Mouse (Mus musculus) right cerebral cortex, postnatal 25 days (tissue): ENCODE measurements around the gene Acss1.

ENCODE experiments used
- DNase-seq: peaks from one replicate; pipeline ENCODE4 v3.0.0; 2022

Acss1 gene

DNA sequence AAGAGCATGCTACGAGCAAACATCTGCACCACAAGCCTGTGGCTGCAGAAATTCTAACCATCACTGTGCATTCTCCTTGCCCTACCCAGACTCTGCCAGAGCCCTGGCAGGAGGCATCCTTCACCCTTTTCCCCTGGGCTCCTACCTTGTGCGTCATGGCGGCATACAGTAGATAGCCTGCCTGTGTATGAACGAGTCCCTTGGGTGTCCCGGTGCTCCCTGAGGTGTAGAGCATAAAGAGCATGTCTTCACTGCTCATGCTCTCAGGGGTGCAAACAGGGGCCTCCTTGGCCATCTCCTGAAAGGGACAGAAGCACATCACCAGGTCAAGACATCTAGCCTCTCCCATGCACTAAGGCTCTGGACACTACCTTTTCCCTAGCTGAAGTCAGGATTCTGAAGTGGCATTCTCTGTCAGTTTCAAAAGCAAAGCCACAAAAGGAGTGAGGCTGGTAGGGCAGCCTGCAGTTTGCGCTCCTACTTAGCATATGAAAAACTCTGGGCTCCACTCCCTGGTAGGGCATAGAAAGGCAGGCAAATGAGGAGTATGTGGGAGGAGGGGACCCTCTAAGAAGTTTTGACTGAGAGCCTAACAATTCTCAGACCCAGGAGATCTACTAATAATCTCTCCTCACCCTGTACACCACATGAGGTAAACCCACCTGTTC is 30.5 kb downstream of the Acss1 start:
- DNase-seq, result no peak

DNA sequence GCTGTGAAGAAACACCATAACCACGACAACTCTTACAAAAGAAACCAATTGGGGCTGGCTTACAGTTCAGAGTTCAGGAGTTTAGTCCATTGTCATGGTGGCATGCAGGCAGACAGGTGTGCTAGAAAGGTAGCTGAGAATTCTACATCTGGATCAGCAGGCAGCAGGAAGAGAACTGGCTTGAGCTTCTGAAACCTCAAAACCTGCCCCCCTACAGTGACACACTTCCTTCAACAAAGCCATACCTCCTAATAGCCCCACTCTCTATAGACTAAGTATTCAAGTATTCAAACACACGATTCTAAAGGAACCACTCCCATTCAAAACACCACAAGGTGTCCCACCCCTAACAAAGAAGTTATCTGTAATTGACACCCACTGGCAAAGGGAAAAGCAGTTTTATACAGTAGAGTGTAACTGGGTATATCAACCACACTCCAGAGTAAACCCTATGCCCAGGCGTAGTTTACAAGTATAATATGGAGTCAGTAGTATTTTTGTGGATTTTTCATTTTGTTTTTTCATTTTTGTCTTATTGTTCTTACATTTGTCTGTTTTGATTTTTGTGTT is 32.3 kb downstream of the Acss1 start:
- DNase-seq, result no peak

DNA sequence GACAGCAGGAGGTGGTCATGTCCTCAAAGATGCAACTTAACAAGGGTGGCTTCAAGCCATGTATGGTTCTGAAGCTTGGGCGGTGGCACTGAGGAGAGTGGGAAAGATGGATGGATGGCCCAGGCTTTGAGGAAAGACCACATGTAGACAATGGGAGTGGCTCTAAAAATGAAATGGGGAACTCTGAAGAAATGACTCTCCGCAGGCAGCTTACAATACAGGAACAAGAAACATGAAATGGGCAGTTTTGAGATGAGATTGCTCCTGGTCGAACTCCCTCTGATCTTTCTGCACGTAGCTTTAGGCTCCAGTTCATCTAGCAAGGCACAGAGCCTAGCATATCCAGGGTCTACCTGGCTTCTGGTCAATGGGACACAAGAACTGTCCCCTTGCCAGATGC is 39.0 kb downstream of the Acss1 start:
- DNase-seq, result no peak

DNA sequence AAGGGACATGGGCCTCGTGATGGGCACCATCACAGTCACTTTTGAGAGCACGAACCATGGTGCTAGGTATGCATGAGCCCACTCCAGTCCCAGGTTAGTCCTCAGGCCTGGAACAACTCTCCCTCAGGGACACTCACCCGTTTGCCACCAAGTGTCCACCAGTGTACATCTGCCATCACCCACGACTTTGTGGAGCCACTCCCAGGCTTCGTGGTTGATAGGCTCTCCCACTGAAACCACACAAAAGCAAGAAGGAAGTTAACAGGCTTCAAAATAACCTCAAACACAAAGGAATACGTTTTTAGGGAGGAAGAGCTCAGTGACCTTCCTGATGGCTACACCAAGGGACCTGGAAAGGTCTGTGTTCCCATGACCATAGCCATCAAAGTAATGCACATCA is 41.2 kb downstream of the Acss1 start:
- DNase-seq, result no peak

DNA sequence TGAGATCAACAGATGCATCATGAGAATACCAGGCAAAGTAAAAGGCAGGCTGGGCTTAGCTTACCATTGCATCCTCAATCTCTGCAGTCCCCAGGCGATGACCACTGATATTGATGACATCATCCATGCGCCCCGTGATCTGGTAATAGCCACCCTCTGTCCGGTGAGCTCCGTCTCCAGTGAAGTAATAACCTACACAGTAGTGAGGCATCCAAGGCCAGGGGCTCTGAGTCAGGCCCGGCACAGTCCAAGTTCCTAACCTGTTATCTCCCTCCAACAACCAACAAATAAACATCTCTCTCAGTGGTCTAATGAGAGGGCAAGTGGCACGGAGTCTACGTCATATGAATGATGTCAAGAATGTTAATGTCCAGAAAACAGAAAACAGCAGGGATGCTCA is 43.4 kb downstream of the Acss1 start:
- no peak for DNase-seq

DNA sequence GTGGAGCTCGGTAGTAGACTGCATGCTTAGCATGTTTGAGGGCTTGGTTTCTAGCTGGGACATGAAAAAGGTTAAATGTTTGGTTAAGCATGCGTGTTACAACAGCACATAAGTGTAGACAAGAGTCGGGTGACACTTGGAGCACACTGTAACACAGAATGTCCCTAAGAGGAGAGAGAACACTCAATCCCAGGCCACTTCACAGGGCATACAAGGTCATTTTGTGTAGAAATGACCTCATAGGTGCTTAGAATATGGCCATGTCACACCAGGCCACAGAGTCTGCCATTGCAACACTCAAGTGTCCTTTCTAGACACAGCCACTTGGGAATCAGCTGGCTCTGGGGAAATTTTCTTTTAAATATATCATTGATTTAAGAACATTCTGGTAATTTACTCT is 44.3 kb downstream of the Acss1 start:
- DNase-seq, result no peak

DNA sequence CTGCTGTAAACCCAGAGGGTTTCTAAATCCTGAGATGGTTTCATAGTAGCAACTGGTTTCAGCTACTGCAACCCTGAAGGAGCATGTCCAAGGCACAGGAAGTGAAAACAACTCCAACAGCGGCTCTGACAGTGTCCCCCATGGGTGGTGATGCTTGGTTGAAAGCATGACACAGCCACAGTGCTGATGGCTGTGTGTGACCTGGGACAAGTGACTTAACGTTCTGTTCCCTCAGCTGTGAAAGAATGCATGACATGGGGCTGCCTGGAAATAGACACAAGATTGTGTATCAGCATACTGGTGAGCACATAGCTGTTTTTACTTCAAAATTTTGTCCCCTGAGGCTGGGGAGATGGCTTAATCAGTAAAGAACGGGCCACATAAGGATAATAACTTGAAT is 46.6 kb downstream of the Acss1 start:
- DNase-seq, result no peak

DNA sequence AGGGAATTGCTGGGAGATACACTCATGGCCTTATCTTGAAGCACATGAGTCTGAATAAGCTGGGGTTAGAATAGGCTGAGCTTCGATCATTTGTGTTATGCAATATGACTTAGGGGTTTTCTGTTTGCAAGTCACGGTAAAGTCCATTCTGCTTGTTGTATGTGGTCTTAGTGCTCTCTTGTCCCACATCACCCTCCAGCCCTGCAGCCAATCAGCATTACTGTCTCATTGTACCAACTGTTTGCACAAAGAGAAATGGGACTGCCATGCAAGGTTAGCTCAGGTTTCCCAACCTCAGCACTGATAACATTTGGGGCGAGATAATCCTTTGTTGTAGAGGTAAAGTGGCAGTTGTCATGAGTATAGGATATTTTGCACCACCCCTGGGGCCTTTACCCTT is 58.2 kb downstream of the Acss1 start:
- DNase-seq, result no peak

DNA sequence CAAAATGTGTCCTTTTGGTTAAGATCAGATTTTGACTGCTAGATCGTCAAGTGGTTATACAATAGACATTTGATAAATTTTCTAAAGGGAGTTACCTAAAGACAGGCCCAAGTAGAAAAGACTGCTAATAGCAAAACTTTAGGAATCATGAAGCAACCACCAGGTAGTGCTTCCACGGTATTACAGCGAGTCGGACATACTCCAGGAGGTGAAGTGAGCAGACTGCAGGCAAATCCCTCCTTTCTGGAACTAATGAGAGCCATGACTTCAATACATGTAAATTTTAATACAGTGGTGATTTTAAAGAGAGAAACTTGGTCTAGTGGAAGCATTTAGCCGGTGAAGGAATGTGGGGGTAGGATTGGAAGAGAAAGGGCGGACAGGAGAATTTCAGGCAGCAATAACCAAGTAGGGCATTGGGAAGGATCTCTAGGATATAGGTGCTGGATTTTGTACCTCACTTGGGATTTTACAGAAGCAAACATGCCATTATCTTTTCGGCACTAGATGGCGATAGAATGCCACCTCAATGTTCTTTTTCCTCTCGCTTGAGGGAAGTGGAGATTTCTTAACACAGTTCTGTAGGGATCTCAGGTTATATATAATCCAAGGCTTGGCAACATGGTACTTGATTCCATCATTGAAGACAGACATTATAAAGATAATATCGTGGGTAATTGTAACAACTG is 59.3 kb downstream of the Acss1 start:
- DNase-seq, result peak; percentile 64

DNA sequence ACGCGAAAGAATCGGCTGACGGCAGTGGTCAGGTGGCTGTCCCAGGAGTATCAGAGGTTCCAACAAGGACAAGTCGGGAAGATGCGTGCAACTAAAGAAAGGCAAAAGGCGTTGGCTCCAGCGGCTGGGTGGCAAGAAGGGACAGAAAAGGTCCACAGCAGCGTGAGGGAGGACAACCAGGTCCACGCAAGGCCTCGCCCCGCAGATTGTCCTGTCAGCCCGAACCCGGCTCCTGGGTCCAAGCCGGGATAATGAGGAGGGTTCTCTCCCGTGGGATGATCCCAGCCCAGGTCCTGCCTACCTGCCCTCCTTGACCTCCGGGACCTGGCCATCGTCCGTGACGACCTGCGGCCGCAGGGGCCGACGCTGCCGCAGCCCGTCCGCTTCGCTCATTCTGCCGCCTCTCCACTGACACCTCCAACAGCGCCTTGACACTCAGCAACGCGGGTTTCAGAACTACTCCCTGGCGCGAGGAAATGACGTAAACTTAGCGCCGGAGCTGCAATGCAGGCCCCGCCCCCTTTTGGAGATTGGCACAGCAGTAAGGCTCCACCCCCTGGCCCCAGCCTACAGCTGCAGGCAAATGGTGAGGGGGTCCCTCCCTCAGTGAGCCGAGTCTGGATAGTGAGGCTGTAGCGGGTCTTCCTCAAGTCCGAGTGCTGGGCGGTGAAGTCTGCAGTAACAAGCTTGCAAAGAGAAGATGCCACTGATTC is 60.1 kb downstream of the Acss1 start, which contains the start of gene Apmap:
Gene Apmap, minus strand, starts transcription at position 481 of the 713 bp plus-strand sequence.
- peak; percentile 97 for DNase-seq

DNA sequence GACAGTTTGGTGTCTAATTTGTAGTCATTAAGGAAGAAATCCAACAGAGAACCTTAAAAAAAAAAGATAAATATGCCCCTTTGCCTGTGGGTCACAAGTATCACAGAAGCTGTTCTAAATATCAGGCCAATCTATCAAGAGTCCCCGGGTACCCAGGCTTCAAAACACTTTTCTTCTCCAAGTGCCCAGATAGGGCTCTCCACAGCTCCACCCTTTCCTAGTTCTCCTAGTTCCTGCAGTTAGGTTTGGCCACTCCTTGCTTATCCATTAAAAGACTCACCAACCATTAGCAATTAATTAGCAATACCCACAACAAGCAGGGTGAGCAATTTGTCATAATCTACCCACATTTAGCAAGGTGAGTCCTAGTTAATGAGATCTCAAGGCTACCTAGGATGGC is 61.2 kb downstream of the Acss1 start:
- no peak for DNase-seq

DNA sequence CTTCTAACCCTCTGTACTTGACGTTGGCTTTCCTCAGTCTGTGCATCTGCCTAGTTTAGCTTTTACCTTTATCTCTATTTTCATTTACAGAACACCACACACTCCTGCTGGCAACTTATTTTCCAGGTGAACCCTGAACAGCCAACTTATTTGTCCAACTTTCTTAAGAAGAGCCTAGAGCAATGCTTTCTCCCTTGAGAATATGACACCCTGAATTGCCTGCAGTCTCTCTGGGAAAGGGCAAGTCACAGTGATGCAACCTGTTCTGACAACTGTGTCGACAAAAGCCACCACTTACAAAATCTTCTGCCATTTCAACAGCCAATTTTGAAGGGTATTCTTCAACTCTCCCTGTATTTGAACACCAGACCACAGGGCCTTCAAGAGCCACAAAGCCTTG is 63.5 kb downstream of the Acss1 start:
- DNase-seq, result no peak

DNA sequence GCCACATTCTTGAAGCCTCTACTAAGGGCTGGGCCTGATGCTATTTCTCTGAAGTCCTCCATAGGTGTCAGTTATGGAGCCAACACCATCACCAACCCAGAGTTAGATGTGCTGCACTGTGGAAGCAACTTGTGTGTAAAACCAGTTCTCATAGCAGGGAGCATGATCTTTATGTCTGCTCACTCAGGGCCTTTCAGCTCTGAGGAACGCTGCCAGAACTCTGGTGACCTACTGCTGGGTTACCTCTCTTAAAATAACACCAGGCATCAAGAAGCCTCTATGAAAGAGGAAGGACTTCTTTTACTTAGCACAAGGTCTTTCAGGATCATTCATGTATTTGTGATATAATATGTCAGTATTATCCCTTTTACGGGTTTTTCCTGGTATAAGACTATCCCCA is 66.1 kb downstream of the Acss1 start:
- DNase-seq, result no peak

DNA sequence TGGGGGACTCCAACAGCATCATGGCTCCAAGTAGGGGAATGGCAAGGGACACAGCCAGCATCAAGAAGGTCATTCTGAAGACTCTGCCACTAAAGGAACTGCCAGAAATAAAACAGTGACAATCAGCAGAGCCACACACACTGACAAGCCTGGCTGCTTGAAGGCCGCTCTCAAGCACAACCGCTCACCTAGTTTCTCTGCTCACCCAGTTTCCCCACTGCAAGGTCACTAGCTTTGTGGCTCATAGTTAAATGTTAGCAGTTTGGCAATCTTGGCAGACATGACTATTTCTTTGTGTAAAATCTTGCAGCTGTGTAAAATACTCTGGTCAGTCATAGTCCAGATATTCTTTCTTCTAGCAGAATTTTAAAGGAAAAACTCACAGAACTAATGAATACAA is 68.0 kb downstream of the Acss1 start:
- DNase-seq, result no peak

DNA sequence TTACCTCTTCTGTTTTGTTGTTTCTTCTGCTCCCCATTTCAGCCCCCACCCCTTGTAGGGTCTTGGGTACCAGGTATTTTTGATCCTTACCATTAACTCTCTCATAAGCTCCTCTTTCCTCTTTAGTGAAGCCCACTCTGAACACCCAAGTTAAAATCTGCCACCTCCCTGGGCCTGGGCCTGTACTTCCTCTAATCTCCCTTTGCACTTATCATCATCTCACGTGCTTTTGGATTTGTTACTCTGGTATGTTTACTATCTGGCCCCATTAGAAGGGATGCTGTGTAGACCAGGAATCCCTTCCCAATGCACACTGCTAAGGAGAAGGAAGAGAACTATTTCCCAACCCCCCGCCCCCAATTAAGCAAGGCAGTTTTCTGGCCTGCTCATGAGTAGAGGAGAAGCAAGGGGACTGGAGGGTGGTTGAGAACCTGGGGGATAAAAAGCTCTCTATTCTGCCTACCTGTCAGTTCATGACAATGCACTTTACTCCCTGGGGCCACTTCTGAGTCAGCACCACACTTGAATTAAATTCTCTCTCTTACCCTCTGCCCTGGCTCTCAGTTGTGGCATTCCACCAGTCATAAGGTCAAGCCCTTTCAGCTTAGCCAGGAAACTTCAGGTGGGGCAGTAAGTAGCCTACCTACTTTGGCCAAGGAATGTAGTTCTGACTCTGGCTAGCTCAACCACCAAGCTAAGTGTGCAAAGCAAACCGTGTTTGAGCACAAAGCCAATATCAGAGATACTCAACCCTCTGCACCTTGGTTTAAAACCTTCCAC is 72.7 kb downstream of the Acss1 start:
- no peak for DNase-seq

DNA sequence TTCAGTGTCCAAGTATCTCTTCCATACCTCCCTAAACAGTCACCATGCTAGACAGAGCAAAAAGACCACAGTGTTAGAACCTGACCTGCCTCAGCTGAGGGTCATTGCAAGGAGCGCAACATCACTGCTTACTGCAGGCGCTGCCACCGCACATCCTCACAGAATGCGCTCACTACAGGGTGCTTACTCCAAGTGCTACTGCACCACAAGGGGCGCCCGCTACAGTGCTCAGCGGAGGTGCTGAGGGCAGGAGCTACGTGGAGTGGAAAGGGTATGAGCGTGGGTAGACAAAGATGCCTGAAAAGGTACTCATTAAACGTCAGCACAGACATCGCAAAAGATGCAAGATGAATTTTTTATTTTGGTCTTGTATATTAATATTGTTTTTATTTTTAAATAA is 79.2 kb downstream of the Acss1 start:
- no peak for DNase-seq

DNA sequence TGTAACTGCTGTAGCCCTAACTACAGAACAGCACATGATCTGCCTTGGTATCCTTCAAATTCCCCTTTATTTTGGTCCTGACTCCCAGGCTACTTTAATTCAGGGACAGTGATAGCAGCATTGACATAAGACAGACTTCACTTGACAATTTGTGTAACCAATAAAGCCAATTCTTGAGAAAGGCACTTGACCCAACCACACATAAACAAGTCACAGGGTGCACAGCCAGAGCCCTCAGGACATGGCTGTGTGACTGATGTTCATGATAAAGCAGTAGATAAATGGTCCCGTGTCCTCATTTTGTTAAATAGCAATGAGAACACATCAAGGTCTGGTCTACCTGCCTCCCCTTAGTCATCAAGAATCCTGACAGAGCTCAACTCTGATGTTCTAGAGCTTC is 88.7 kb downstream of the Acss1 start:
- DNase-seq, result no peak

DNA sequence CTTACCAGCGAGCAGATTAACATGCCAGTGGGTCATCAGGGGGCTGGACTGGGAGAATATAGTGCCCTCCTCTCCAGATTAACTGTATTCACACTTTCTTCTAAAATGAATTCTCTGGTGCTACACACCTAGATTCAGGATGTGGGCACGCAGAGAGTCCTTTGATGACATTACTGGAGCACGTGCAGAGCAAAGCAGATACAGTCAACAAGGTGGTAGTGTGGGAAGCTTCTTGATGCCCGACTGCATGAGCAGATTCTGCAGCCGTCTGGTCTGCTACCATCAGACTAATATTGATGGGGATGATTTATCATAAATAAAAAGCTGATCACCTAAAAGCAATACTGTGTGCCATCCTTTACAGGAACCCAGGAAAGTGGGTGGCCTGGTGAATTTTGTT is 89.7 kb downstream of the Acss1 start:
- DNase-seq, result no peak

DNA sequence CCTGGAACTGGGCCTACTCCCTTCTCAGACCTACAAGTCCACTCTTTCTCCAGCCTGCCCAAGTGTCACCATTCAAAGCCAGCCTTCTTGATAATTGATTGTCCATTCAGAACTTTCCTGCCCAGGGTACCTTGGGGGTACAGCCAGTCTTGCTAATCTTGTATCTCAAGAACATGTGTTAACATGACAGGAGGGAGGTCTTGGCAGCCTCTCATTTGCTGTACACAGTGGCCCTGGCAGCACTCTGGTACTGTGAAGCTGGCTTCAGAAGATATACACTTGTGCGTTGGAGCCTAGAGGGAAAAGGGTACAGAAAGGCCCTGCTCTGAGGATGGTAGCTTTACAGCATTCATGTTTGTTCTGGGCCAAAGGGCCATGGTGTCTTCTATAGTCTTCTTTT is 92.0 kb downstream of the Acss1 start:
- DNase-seq, result no peak

DNA sequence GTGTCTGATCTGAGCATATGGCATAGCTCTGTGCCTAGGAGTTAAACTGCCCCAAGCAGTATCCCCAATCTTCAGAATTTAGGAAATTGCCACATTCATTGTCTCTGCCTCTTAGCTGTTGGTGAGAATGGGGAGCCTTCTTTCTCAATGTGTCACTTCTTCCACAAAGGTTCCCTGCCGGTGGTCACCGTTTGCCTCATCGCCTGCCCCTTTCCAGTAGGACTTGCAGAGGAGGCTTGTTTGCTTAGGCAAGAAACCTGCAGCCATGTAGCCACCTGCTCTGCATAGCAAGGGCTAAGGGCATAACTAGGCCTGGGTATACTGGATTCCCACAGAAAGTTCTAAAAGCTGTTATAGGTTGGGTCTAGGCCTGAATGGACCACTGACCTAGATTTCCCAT is 95.8 kb downstream of the Acss1 start:
- DNase-seq, result no peak

DNA sequence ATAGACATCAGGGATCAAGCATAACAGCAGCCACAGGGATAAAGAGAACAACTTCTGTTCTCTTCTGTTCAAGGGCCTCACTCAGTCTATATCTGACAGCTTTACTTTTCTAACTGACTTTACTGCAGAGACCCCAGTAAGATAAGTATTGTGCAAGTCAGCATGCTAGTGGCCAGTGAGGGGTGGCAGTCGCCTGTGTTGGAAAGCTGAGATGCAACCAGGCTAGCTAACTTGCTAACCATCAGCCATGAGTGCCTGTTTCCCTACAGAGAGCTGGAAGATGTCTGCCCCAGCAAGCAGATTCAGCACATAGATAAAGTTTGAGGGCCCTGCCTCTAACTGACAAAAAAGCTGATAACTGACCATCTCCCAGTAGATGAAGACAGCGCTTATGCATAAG is 97.5 kb downstream of the Acss1 start:
- DNase-seq, result no peak

DNA sequence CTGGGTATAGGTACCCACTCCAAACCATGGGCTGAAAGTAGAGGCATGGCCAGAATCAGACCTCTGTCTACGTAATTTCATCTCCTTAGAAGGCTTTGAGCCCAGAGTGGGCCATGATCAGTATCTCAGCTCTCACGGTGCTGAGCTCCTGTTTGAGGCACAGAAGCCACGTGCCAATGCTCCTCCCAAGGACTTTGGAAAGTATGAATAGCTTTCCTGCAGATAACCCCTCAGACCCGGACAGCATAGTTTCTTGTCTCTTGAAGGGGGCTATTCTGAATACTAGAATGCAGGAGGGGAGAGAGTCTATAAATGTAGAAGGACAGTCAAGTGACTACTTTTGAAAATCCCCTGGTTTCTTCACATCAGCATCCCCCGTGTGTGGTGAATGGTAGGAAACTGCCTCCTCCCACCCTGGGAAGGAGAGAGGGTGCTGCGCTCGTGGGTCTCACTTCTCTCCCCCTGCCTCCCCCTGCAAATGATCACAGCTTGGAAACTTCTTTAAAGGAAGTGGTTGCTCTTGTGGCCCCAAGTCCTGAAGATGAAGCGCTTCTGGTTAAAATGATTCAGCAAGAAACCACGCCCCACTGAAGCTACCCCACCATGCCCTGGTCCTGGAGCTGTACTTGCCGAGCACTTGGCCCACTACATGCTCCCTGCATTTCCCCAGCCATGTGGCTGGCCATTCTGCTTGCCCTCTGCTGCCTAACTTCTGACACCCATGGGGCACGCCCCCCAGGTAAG is 98.3 kb downstream of the Acss1 start, which contains the start of gene Cst7:
Gene Cst7, plus strand, starts transcription at position 569 of the 744 bp plus-strand sequence.
- no peak for DNase-seq
